Mouse (Mus musculus): ENCODE data around the gene Mcoln2. TPM values are rescaled to one million over a fixed set of nuclear protein-coding genes. Genes with fewer than 3 reads are reported as not detected.
"Not testable (repeated sequence)": the region's sequence is repeated elsewhere in the genome, so short reads cannot be mapped to it uniquely, and the experiment has no call there.

Mcoln2 gene
- total RNA-seq, 2 experiments from 2014 or later: 0.22 to 0.25 TPM

- intact Hi-C loops (cut with DNase I): loop anchor here (10.0 kb wide), 3 partner anchors 384 to 764 kb away; no protein-coding TSS in a partner anchor
- DNase-seq: peak in 1 of 2 experiments; percentile 48
Observed at GRCm38 (mm10) chr3:146180986-146181385, 31.4 kb downstream of the Mcoln2 start.

GRCm38 (mm10) chr3:146184992-146185657 is 35.5 kb downstream of the Mcoln2 start:
- DNase-seq: peak; percentile 42 to 52
- intact Hi-C loops (cut with DNase I): loop anchor here (2.0 to 10.0 kb wide), 6 partner anchors 92 to 760 kb away; no protein-coding TSS in a partner anchor

- intact Hi-C loops (cut with DNase I): loop anchor here (5.0 to 10.0 kb wide), 5 partner anchors 91 to 759 kb away; no protein-coding TSS in a partner anchor
- no peak for DNase-seq
Observed at GRCm38 (mm10) chr3:146186033-146186432, 36.4 kb downstream of the Mcoln2 start.

- DNase-seq: no peak
- intact Hi-C loops (cut with DNase I): loop anchor here (5.0 to 10.0 kb wide), 5 partner anchors 87 to 755 kb away; no protein-coding TSS in a partner anchor
Observed at GRCm38 (mm10) chr3:146189933-146190332, 40.3 kb downstream of the Mcoln2 start.

- intact Hi-C loops (cut with DNase I): no loop called here
- no peak for DNase-seq
Observed at GRCm38 (mm10) chr3:146192507-146192906, 42.9 kb downstream of the Mcoln2 start.

GRCm38 (mm10) chr3:146195153-146195552 is 45.5 kb downstream of the Mcoln2 start:
- DNase-seq: no peak
- intact Hi-C loops (cut with DNase I): no loop called here

- intact Hi-C loops (cut with DNase I): no loop called here
Observed at GRCm38 (mm10) chr3:146196301-146196700, 46.7 kb downstream of the Mcoln2 start.

GRCm38 (mm10) chr3:146196780-146197743 is 47.4 kb downstream of the Mcoln2 start:
- intact Hi-C loops (cut with DNase I): no loop called here
- peak in 1 of 2 experiments; percentile 7 for DNase-seq

More at GRCm38 (mm10) chr3:146196301-146196700, 46.7 kb downstream of the Mcoln2 start:
- no peak for DNase-seq

GRCm38 (mm10) chr3:146197785-146198184 is 48.2 kb downstream of the Mcoln2 start:
- intact Hi-C loops (cut with DNase I): no loop called here
- no peak for DNase-seq

- DNase-seq: no peak
- intact Hi-C loops (cut with DNase I): no loop called here
Observed at GRCm38 (mm10) chr3:146198803-146199481, 49.3 kb downstream of the Mcoln2 start.

GRCm38 (mm10) chr3:146199486-146199885 is 49.9 kb downstream of the Mcoln2 start:
- intact Hi-C loops (cut with DNase I): no loop called here
- DNase-seq: no peak

GRCm38 (mm10) chr3:146204375-146204774 is 54.7 kb downstream of the Mcoln2 start:
- intact Hi-C loops (cut with DNase I): no loop called here

GRCm38 (mm10) chr3:146205305-146205704 is 55.7 kb downstream of the Mcoln2 start:
- intact Hi-C loops (cut with DNase I): no loop called here
- DNase-seq: no peak

More at GRCm38 (mm10) chr3:146204375-146204774, 54.7 kb downstream of the Mcoln2 start:
- no peak for DNase-seq

GRCm38 (mm10) chr3:146206635-146207034 is 57.0 kb downstream of the Mcoln2 start:
- intact Hi-C loops (cut with DNase I): no loop called here
- DNase-seq: no peak

- intact Hi-C loops (cut with DNase I): no loop called here
- no peak for DNase-seq
Observed at GRCm38 (mm10) chr3:146207440-146207839, 57.8 kb downstream of the Mcoln2 start.

GRCm38 (mm10) chr3:146209759-146210158 is 60.1 kb downstream of the Mcoln2 start:
- DNase-seq: not testable (repeated sequence)

GRCm38 (mm10) chr3:146211141-146211747 is 61.6 kb downstream of the Mcoln2 start:
- DNase-seq: no peak
- intact Hi-C loops (cut with DNase I): no loop called here

More at GRCm38 (mm10) chr3:146209759-146210158, 60.1 kb downstream of the Mcoln2 start:
- intact Hi-C loops (cut with DNase I): not testable (repeated sequence)

GRCm38 (mm10) chr3:146211964-146212363 is 62.3 kb downstream of the Mcoln2 start:
- DNase-seq: no peak
- intact Hi-C loops (cut with DNase I): no loop called here

- DNase-seq: no peak
- intact Hi-C loops (cut with DNase I): no loop called here
Observed at GRCm38 (mm10) chr3:146213336-146213735, 63.7 kb downstream of the Mcoln2 start.

GRCm38 (mm10) chr3:146216561-146216960 is 66.9 kb downstream of the Mcoln2 start:
- DNase-seq: no peak
- intact Hi-C loops (cut with DNase I): no loop called here
